Mouse (Mus musculus) spleen, postnatal 10 days (tissue): ENCODE measurements around the gene Nav1.

Experiments used
- DNase-seq, 2 experiments: peaks; one replicate each; pipeline ENCODE4 v3.0.0; 2021 to 2022; ENCODE audit warnings: low spot score in 2 of 2

Nav1 gene

GRCm38 (mm10) chr1:135548750-135549149, 58.3 kb downstream of the Nav1 start:
- no peak for DNase-seq

DNA sequence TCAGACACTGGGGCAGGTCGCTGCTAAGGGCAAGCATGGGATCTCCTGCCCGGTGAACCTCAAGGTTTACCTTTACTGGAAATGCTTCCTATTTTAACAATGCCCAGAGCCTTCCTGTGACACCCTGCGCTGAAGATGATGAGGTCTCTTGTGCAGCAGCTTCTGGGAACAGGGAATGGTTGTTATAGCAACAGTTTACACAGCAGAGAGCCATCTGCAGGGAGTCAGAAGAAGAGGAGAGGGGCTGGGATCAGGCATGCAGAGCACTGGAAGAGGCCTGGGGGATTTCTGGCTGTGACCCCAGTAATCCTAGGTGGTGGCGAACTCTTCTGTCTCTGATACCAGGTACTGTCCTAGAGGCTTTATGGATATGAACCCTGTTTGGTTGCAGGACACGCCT, 61.0 kb downstream of the Nav1 start:
- DNase-seq = no peak

DNA sequence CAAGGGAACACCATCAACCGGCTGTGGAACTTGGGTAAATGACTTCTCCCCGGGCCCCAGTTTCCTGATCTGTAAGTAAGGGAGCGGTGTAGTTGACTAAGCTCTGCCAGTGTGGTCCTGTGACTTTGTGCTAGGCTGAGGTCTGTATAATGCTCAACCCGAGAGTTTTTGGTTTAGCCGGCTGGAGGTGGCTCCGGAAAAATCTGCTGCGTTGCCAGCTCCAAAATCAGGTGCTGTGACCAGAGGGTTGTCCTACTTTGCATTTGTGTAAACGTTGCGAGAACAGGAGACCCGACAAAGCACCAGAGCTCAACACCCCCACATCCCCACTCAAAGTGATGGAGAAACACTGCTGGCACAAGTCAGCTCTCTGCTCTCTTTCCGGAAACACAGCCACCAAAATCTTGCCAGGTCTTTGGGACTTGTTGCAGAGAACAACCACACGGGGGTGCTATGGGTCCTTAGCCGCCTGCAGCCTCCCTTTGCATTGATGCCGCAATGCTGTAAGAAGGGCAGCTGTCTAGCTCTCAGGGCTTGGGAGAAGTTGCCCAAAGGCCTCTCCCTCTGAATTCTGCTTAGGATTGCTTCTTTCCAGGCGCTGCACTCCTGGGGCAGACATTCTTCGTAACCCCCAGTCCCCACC, 62.5 kb downstream of the Nav1 start:
- DNase-seq = peak; percentile 34 to 75

- no peak for DNase-seq
Measured at GRCm38 (mm10) chr1:135542841-135543810, 64.0 kb downstream of the Nav1 start.

DNA sequence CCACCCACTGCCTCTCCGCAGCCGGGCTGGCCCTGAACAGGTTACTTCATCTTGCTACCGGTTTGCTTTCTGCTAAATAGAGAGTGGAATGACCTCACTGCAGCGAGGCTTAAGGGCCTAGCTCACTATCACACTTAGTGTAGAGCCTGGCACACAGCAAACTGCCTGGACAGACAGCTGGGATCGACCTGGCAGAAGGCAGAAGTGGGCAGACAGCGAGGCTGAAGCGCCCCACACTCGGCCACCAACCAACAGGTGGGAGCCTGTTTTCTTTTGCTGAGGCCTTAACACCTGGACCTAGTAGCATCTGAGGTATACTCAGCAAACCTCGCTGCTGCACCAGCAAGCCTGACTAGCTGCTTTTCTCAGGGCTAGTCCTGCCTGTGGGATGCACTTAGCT, 65.0 kb downstream of the Nav1 start:
- DNase-seq = no peak

- peak; percentile 74 to 83 for DNase-seq
Measured at GRCm38 (mm10) chr1:135540270-135540669, 66.8 kb downstream of the Nav1 start.

DNA sequence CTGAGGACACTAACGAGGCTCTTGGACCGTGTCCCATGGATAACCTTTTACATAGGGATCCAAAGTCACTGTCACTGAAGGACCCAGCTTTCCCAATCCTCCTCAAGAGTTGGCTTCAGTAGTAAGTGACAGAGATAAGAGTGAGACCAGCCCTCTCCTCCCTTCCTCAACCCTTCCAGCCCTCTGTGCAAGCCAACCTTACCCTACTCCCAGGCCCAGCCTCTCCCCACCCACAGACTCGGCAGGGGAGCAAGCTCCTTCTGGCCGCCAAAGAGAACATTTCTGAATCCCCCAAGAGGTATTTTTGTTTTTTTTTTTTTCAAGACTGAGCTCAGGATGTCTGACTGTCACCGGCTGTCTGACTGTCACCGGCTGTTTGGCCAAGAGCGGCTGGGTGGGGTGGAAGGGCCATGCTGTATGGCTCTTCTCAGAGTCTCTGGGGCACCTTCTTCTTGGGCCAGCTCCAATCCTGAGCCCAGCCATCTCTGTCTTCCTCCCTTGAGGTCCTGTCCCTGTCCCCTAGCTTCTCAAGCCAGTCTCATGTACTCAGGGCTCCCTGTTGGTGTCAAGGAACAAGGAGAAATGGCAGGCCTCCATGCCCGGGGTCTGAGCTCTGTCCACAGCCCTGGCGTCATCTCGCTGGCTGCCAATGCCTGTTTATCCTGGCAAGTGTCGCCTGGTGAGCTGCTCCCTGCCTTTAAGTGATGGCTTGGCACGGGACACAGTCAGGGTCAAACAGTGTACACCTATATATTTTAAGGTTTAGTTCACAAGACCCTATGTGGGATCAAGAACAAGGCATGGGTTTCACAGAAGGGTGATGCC, 68.4 kb downstream of the Nav1 start:
- DNase-seq = no peak

DNA sequence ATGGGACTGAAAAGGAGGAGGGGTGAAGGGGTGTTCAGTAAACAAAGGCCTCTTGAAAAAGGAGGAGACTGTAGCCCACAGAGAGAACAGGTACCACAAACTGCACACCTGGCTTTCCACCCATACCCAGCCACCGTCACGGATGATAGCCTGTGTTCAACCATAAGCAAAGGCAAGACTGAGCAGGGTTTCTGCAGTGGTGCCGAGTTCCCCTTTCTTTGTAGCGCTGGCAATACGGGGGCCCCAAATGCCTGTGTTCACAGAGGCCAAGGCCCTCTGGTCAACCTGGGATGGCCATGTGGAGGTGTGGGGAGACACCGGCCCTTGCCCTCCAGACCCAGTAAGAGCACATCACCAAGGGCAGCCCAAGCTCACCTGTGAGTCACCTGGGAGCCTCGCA, 70.3 kb downstream of the Nav1 start:
- no peak for DNase-seq

- DNase-seq = no peak
Measured at GRCm38 (mm10) chr1:135536326-135536725, 70.8 kb downstream of the Nav1 start.

DNA sequence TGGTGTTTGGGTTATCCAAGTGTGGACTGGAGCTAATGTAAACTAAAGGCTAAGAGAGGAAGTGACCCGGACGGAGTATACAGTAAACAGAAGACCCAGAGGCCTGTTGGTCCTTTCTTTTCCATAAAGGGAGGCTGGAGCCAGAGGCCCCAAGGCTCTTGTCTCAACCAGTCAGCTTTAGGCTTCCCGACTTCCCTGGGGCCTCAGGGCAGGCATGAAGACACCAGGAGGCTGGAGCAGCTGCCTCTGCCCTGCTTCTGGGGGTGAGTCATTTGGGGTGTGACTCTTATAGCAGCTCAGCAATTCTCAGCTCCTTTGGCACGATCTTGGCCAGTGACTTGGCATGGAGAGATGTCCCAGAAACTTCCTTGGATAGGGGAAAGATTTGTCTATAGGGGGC, 71.8 kb downstream of the Nav1 start:
- DNase-seq = no peak

DNA sequence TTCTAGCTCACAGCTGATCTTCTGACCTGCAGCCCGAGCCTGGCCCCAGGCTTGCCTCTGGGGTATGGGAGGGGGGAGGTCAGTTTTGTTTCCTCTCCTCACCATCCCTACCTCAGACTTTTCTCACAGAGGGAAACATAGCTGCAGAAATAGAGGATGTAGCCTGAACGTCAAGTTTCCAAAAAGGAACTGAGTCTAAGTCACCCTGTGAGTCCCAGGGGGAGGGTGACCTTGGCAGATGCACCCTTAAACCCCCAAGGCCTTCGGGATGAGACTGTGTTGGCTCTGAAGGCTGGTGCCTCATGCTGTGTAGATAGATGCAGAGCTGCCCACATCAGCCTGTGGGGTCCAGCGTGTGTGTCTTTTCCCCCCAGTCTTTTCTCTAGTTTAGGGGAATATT, 72.3 kb downstream of the Nav1 start:
- no peak for DNase-seq

DNA sequence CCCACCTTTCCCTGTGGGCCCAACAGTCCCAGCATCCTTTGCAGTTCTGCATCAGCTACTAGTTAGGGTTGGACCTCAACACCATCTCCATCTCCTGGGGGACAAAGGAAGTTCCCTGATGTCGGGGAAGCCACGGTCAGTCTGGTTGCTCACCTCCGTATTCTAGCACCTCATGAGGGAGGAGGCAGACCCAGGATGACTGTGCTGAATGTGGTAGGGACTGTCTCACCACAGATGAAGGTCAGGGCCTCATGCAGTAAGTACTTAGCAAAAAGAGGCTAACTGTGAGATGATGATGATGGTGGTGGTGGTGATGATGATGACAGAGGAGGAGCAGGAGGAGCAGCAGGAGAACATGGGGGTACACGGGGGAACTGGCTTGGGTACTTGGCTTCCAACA, 73.0 kb downstream of the Nav1 start:
- DNase-seq = no peak

GRCm38 (mm10) chr1:135532383-135532782, 74.7 kb downstream of the Nav1 start:
- DNase-seq = no peak

DNA sequence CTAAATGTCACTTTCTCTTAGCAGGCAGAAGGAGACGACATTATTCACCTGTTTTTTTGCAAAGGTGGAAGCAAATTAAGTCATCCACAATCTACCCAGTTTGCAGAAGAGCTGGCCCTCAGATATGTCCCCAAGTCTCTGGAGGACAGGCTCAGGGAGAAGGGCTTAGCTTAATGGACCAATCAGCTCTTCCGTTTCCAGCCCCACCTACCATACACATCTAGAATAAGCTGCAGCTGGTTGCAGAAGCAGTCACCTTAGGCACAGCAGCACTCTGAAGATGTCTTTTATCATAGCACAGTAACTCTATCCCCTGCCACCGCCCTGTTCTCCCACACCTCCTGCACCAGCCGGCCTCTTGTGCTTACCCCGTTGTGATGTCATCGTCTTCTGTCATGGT, 75.1 kb downstream of the Nav1 start:
- DNase-seq = no peak

DNA sequence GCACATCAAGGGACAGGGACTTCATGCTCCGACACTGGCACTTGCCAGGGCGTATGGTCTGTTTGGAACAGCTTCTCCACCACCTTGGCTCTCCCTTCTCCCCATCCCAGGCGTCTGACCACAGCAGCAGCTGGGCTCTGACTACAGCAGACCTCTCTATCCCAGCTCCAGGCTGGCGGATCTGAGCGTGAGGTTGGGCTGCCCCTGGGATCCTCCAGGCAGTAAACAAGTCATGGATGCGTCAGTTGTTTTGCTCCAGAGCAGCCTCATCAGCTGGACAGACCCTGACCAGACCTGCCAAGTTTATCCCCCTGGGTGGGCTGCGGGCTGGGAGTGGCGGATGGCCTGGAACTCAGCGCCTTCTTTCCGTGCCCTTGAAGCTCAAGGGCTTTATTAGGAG, 76.0 kb downstream of the Nav1 start:
- DNase-seq = no peak

- DNase-seq = no peak
Measured at GRCm38 (mm10) chr1:135524518-135524860, 82.6 kb downstream of the Nav1 start.

- no peak for DNase-seq
Measured at GRCm38 (mm10) chr1:135523780-135524517, 83.1 kb downstream of the Nav1 start.

GRCm38 (mm10) chr1:135523344-135523743, 83.8 kb downstream of the Nav1 start:
- DNase-seq = no peak

GRCm38 (mm10) chr1:135520550-135521168, 86.4 kb downstream of the Nav1 start:
- DNase-seq = no peak

- DNase-seq = no peak
Measured at GRCm38 (mm10) chr1:135518661-135519060, 88.4 kb downstream of the Nav1 start.

- DNase-seq = no peak
Measured at GRCm38 (mm10) chr1:135517469-135517868, 89.6 kb downstream of the Nav1 start.
